Mouse (Mus musculus): ENCODE measurements around the gene Pdzd3. TPM values are rescaled to one million over a fixed set of nuclear protein-coding genes. Genes with fewer than 3 reads are reported as not detected.
A peak's percentile ranks its signal among the peaks of the same experiment; 100 is the strongest.

The Pdzd3 gene
- polyA plus RNA-seq, 1 experiment = 62.5 TPM

GRCm38 (mm10) chr9:44250445-44250844 lies 826 bp downstream of the Pdzd3 start:
- TF ChIP-seq POLR2A (IDR thresholded peaks at IDR 0.05; ENCODE audit: low read depth, low read length) = no peak
- no peak for TF ChIP-seq CTCF (conservative IDR thresholded peaks at IDR 0.05; ENCODE audit: insufficient read depth, insufficient read length, low read depth, low read length)
- 39% methylated on average over 4 of the region's 4 CpGs for WGBS

GRCm38 (mm10) chr9:44249181-44250146 lies 1.8 kb downstream of the Pdzd3 start:
- TF ChIP-seq POLR2A (IDR thresholded peaks at IDR 0.05; ENCODE audit: low read depth, low read length) = no peak
- peak; percentile 74 for TF ChIP-seq CTCF (conservative IDR thresholded peaks at IDR 0.05; ENCODE audit: insufficient read depth, insufficient read length, low read depth, low read length)

More at GRCm38 (mm10) chr9:44250445-44250844, 826 bp downstream of the Pdzd3 start:
- DNase-seq = peak; percentile 36
- no peaks in the 10 kb centered on the region for H3K27me3 ChIP-seq (replicated peaks; ENCODE audit: control insufficient read depth, insufficient read depth, low read length)
- no peaks in the 10 kb centered on the region; the same call in 1 of the 2 replicates for H3K36me3 ChIP-seq (ENCODE audit: control insufficient read depth, insufficient read depth, low read length)
- peaks cover 13% of the 10 kb centered on the region; the same call in 1 of the 2 replicates for H3K4me1 ChIP-seq (ENCODE audit: control insufficient read depth, insufficient read depth, low read length)
- H3K4me3 ChIP-seq (ENCODE audit: insufficient read depth, low read depth, low read length) = peak overlapping the region; percentile 60
- H3K27ac ChIP-seq (ENCODE audit: insufficient read depth, low read depth, low read length) = peak overlapping the region; percentile 83; the same call in 1 of the 2 replicates

DNA sequence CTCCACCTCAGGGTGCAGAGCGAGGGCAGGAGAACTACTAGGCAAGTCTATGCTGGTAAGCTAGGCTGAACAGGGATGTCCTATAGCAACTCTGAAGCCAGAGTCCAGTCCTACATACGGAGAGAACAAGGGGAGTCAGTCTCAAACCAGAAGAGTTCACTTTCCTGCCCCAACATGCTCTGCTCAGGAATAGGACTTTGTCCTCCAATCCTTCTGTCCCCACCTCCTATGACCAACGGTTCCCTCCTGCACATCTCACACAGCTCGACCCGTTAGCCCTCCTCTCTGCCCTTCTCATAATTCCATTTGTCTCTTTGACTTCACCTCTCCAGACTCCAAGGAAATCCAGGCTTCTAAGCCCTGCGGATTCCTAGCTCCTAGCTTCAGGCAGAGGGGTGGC lies 3.4 kb downstream of the Pdzd3 start:
- no peak for TF ChIP-seq POLR2A (IDR thresholded peaks at IDR 0.05; ENCODE audit: low read depth, low read length)
- no peak for TF ChIP-seq CTCF (conservative IDR thresholded peaks at IDR 0.05; ENCODE audit: insufficient read depth, insufficient read length, low read depth, low read length)
- WGBS = 53% methylated on average over 6 of the region's 6 CpGs

More at GRCm38 (mm10) chr9:44249181-44250146, 1.8 kb downstream of the Pdzd3 start:
- no peaks in the 10 kb centered on the region for H3K27me3 ChIP-seq (replicated peaks; ENCODE audit: control insufficient read depth, insufficient read depth, low read length)
- H3K4me1 ChIP-seq (ENCODE audit: control insufficient read depth, insufficient read depth, low read length) = peaks cover 13% of the 10 kb centered on the region; the same call in 1 of the 2 replicates
- no peaks in the 10 kb centered on the region; the same call in 1 of the 2 replicates for H3K36me3 ChIP-seq (ENCODE audit: control insufficient read depth, insufficient read depth, low read length)
- peak overlapping the region; percentile 60 for H3K4me3 ChIP-seq (ENCODE audit: insufficient read depth, low read depth, low read length)
- WGBS = 27% methylated on average over 26 of the region's 26 CpGs
- no peak overlapping the region for H3K27ac ChIP-seq (ENCODE audit: insufficient read depth, low read depth, low read length)
- DNase-seq = peak; percentile 84

DNA sequence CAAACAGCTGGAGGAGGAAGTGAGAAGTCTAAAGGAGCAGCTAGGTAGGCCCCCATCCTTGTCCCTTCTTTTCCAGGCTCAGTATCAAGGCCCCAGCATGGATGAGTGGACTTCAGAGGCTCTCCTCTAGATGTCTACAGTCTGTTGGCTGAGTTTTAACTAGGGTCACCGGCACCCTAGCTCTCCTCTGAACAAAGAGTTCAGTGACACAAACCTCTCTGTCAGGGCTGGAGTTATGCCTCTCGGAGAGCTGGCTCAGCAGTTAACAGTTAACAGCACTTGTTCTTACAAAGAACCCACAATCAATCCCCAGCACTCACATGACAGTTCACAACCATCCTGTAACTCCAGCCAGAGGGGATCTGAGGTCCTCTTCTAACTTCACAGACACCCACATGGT lies 7.7 kb downstream of the Pdzd3 start:
- Histone ChIP-seq H3K27ac (ENCODE audit: insufficient read depth, low read depth, low read length) (no peak overlapping the region), H3K4me3 (ENCODE audit: insufficient read depth, low read depth, low read length) (no peak overlapping the region), H3K27me3 (replicated peaks; ENCODE audit: control insufficient read depth, insufficient read depth, low read length) (no peaks in the 10 kb centered on the region), H3K4me1 (ENCODE audit: control insufficient read depth, insufficient read depth, low read length) (peaks cover 8% of the 10 kb centered on the region; the same call in 1 of the 2 replicates), H3K36me3 (ENCODE audit: control insufficient read depth, insufficient read depth, low read length) (no peaks in the 10 kb centered on the region; the same call in 1 of the 2 replicates)
- 41% methylated on average over 2 of the region's 2 CpGs for WGBS
- DNase-seq = peak; percentile 84
- no peak for TF ChIP-seq POLR2A (IDR thresholded peaks at IDR 0.05; ENCODE audit: low read depth, low read length)
- no peak for TF ChIP-seq CTCF (conservative IDR thresholded peaks at IDR 0.05; ENCODE audit: insufficient read depth, insufficient read length, low read depth, low read length)

More for the DNA sequence above, 3.4 kb downstream of the Pdzd3 start:
- Histone ChIP-seq H3K36me3 (ENCODE audit: control insufficient read depth, insufficient read depth, low read length) (no peaks in the 10 kb centered on the region; the same call in 1 of the 2 replicates), H3K27me3 (replicated peaks; ENCODE audit: control insufficient read depth, insufficient read depth, low read length) (no peaks in the 10 kb centered on the region), H3K4me1 (ENCODE audit: control insufficient read depth, insufficient read depth, low read length) (peaks cover 13% of the 10 kb centered on the region; the same call in 1 of the 2 replicates), H3K4me3 (ENCODE audit: insufficient read depth, low read depth, low read length) (no peak overlapping the region), H3K27ac (ENCODE audit: insufficient read depth, low read depth, low read length) (no peak overlapping the region)
- peak; percentile 62 for DNase-seq

GRCm38 (mm10) chr9:44241418-44241817 lies 9.9 kb downstream of the Pdzd3 start:
- no peak overlapping the region for H3K27ac ChIP-seq (ENCODE audit: insufficient read depth, low read depth, low read length)
- DNase-seq = no peak
- H3K27me3 ChIP-seq (replicated peaks; ENCODE audit: control insufficient read depth, insufficient read depth, low read length) = no peaks in the 10 kb centered on the region
- TF ChIP-seq CTCF (conservative IDR thresholded peaks at IDR 0.05; ENCODE audit: insufficient read depth, insufficient read length, low read depth, low read length) = no peak
- TF ChIP-seq POLR2A (IDR thresholded peaks at IDR 0.05; ENCODE audit: low read depth, low read length) = no peak
- H3K4me3 ChIP-seq (ENCODE audit: insufficient read depth, low read depth, low read length) = no peak overlapping the region
- no peaks in the 10 kb centered on the region; the same call in 1 of the 2 replicates for H3K4me1 ChIP-seq (ENCODE audit: control insufficient read depth, insufficient read depth, low read length)
- WGBS = 78% methylated on average over 9 of the region's 9 CpGs
- no peaks in the 10 kb centered on the region for H3K36me3 ChIP-seq (ENCODE audit: control insufficient read depth, insufficient read depth, low read length)

DNA sequence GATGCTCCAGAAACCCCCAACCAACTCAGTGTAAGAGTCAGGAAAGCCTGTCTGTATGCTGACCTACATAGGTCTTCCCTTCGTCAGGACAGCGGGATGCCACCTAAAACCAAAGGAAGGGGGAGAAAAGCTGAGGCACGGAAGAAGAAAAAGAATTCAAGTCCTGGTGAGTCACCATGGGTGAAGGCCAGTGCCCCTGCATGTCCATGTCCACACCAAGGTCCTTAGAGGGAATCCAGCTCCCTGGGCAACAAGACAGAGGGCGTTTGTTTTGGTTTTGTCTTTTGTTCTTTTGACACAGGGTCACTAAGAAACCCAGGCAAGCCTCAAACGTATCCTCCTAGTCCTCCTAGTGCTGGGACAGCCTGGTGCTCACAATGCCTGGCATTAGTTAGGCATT lies 10.4 kb downstream of the Pdzd3 start:
- H3K36me3 ChIP-seq (ENCODE audit: control insufficient read depth, insufficient read depth, low read length) = no peaks in the 10 kb centered on the region
- WGBS = 63% methylated on average over 5 of the region's 5 CpGs
- no peak for DNase-seq
- H3K4me1 ChIP-seq (ENCODE audit: control insufficient read depth, insufficient read depth, low read length) = peaks cover 3% of the 10 kb centered on the region; the same call in 1 of the 2 replicates
- no peak overlapping the region for H3K4me3 ChIP-seq (ENCODE audit: insufficient read depth, low read depth, low read length)
- no peak overlapping the region for H3K27ac ChIP-seq (ENCODE audit: insufficient read depth, low read depth, low read length)
- no peaks in the 10 kb centered on the region for H3K27me3 ChIP-seq (replicated peaks; ENCODE audit: control insufficient read depth, insufficient read depth, low read length)
- no peak for TF ChIP-seq POLR2A (IDR thresholded peaks at IDR 0.05; ENCODE audit: low read depth, low read length)
- no peak for TF ChIP-seq CTCF (conservative IDR thresholded peaks at IDR 0.05; ENCODE audit: insufficient read depth, insufficient read length, low read depth, low read length)

DNA sequence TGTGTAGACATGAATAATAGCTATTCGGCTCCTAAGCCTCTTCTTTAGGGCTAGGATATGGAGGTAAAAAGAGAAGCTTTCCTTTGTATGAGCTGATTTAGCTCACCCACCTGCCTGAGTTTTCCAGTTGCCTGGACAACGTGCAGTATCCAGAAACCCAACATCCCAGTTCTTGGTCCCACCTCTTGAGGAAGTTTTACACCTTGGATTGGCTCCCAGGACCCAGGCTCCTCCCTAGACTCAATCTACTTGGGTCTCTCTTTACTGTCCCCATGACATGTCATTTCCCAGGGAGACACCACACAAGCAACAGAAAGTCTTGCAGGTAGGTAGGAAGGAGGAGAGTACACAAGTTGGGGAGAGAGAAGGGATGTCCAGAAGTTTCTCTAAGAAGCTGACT lies 10.9 kb downstream of the Pdzd3 start, which contains the start of gene Ccdc153:
Ccdc153 (plus strand) TSS at position 278 of the 400 bp plus-strand sequence.
- no peak within 1 kb of the TSS for H3K4me3 ChIP-seq (ENCODE audit: insufficient read depth, low read depth, low read length)
- WGBS = 58% methylated on average over 2 of the region's 2 CpGs
- no peaks in the 10 kb centered on the region for H3K27me3 ChIP-seq (replicated peaks; ENCODE audit: control insufficient read depth, insufficient read depth, low read length)

More for the DNA sequence above, 10.9 kb downstream of the Pdzd3 start, which contains the start of gene Ccdc153:
- Histone ChIP-seq H3K4me1 (ENCODE audit: control insufficient read depth, insufficient read depth, low read length) (peaks cover 6% of the 10 kb centered on the region; the same call in 1 of the 2 replicates), H3K36me3 (ENCODE audit: control insufficient read depth, insufficient read depth, low read length) (no peaks in the 10 kb centered on the region), H3K27ac (ENCODE audit: insufficient read depth, low read depth, low read length) (no peak within 1 kb of the TSS)
- no peak for DNase-seq
- TF ChIP-seq POLR2A (IDR thresholded peaks at IDR 0.05; ENCODE audit: low read depth, low read length) (no peak), CTCF (conservative IDR thresholded peaks at IDR 0.05; ENCODE audit: insufficient read depth, insufficient read length, low read depth, low read length) (no peak)
